Mouse (Mus musculus): ENCODE results near the gene Chic1.

GRCm38 (mm10) chrX:103308262-103308661 is 48.0 kb upstream of the Chic1 start:
- TF ChIP-seq EP300 (IDR thresholded peaks at IDR 0.05; ENCODE audit: insufficient read depth, low read depth, low read length) = no peak
- TF ChIP-seq CTCF (IDR thresholded peaks at IDR 0.05; ENCODE audit: low read depth, low read length) = no peak
